Mouse (Mus musculus): ENCODE measurements at regions not wholly inside any gene's neighbourhood (a gene's known extent, or its start where the extent isn't known, plus 50 kb on each side); places are given as distances from the start of the nearest gene placed in this dataset.

DNA sequence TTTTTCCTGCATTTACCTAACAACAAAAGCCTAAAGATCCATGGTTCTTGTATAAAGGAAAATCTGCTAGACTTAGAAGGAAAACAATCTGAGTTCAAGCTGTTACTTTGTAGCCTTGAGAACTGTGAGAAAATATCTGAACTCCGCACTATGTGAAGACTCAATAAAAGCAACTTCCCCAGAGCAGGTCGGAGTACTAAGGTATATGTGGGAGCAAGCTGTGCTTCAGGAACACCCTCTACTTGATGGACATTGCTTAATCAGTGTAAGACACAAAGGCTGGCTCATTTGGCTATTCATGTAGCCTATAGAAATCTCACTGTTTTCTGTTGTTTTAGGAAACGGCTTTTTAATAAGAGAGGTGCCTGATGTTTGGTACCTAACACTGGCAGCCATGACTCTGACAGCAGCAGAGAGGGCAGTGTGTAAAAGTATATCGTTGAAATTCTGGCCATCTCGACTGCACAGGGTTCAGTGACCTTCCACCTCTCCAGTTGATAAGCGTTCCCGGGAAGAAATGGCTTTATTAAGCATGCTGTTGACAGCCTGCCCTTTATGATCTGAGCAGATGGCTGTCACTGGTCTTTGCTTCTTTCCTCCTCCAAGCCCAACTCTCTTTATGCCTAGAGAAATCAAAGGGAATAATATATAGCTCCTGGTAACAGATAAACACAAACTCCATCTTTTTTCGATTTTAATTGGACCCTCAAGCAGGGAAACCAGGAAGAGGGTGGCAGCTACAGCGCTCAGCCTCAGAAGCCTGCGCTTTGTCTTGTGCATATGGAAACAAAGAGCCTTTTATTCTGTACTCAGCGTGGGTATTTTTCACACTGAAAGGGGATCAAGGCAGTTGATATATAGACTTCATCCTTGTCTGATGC, 443.7 kb upstream of the Sel1l start:
- in situ Hi-C loops (cut with MboI, MseI): no loop called here

DNA sequence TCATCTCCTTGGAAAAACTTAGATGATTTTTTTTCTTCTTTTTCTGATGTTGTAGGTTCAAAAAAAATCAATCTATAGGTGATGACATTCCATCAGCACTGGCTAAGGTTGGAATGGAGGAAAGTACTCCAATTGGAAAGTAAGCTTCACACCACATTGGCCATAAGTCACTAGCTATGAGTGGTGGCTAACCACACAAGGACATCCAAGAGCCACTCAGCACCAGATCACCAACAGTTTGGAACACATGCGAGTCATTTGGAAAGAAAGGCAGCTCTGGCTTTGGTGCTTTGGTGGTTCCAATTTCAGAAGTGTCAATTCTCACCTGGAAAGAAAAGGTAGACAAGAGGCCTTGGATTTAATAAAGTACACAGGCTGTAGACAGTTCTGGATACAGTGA, 442.5 kb upstream of the Sel1l start:
- in situ Hi-C loops (cut with MboI, MseI): no loop called here

DNA sequence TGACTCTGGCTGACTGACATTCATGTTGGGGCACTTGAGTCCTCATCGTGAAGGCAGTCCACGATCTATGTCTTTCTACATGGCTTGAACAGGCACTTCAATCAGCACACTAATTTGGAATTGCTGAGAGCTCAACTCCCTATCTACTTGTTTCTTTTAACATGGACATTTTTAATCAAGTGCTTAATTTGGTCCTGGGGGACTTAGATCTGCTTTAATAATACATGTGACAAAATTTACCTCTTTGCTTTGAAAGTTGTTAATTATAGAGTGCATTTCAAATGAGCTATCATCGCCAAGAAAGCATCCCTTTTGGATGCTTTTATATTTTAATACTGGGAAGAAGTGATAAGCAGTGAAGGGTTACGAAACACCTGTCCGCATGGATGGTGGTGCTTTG, 436.6 kb upstream of the Sel1l start:
- in situ Hi-C loops (cut with MboI, MseI): no loop called here

DNA sequence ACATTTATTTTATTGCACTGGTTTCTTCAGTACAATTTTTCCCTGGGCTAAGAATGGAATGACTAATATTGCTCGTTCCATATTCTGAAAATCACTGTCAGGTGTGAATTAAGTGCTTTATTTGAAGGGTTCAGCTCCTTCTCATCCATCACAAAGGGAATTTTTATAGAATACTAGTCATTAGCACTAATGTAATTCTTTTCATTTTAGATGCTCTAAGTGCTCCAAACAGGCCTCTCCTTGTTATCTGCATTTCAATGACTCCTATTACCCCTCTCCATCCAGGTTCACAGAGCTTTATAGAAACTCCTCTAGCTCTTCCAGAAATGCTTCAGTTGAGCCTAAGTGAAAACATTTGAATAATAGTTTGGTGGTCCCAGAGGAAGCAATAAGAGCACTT, 431.5 kb upstream of the Sel1l start:
- in situ Hi-C loops (cut with MboI, MseI): no loop called here

DNA sequence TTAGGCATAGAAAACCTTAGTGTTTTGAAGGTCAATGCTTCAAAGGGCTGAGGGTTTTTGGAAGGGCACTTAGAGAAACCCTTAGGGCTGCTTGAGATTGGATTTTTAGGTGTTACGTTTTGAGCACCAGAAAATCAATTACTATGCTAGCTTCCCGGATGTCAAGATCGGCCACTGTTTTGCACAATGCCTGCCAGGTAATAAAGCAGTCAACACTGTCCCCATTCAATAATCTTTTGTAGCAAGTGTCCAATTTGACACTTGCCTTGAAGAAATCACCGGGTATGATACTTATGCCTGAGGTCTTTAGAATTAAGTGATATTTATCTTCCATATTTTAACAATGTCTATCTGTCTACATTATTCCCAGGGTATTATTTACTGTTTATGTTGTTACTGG, 403.0 kb upstream of the Sel1l start:
- in situ Hi-C loops (cut with MboI, MseI): no loop called here

DNA sequence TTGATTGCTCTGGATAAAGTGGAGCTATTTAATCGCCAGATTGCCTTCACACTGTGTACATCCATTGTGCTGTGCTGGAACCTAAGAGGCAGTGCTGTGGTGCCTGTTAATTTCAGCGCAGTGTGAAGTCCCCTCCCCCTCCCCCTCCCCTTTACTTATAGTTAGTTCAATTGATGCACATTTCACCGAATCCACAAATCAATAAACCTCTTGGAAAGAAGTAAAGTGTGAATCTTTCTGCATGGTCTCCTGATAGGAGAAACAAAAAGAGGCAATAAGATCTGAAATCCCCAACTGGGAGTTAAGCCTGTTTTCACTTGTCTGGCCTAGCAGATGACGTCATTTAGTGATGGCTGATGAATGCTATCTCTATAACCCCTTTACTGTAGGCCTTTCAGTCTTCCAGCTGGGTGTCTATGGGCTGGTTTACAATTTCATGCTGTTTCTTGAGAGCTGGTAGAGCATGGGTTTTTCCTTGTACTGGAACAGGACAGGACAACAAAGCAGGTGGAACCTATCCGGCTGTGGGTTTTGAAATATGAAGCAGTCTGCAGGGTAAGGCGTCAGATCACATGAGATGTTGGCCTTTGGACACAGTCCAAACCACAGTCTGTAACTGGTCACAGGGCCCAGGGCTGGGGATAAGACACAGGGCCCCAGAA, 398.0 kb upstream of the Sel1l start:
- in situ Hi-C loops (cut with MboI, MseI): no loop called here

DNA sequence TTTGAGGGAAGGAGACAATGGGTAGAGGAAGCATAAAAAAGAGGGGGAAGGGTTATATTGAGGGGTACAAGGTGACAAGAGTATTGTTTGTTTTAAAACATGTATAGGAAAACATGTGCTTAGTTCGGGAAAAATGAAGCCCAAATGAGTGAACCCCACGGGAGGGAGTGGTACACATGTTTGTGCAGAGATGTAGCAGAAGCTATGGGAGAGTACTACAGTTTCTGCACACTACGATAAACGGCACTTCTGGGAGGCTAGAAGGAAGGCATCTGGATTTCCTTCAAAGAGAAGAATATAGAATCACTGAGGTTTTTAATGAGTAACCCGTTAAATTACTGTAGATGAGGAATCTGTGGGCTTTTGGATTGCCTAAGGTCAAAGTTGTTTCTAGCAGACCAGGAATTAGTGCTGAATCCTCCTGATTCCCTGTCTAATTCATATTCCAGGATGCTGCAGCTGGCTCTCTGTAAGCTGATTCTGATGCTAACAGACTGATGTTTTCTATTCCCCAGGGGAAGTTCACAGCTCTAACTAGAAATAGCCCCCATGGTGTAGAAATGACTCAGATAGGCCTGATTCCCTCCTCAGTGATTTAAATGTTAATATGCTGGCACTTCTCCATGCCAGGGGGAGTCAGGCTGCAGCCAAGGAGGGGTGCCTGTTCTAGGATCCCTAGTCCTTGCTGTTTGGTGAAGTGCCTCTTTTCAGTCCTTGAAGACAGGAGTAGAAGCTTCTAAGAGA, 391.2 kb upstream of the Sel1l start:
- in situ Hi-C loops (cut with MboI, MseI): no loop called here

DNA sequence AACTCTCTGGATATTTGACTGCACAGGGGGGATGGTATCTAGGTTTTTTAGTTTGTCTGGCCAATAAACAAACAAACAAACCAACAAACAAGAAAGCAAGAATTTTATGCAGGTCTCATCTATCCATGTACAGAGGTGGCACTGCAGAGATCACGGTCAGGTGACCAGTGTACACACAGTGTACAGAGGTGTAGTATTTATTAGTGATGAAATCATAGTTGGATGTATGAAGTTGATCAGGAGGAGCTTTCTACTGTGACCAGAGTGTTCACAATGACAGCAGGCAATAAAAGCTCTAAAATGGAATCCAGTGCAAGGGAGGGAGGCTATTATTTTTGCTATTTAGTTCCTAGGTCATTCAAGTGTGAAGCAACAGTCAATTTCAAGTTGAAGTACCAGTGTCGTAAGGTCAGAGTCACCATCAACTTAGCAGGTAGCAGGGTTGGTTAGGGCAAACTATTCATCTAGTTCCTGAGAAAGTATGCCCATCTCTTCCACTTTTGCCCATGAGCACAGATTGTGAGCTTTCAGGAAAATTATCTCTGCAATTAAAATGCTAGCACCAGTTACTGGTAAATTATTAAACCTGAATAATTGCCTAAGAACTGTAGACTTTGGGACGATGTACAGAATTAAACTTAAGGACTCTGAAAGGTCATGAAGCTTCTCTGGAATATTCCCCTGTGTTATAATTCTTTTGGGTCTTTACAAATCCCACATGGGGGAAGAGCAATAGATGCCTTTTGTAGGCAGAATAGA, 384.9 kb upstream of the Sel1l start:
- in situ Hi-C loops (cut with MboI, MseI): no loop called here

DNA sequence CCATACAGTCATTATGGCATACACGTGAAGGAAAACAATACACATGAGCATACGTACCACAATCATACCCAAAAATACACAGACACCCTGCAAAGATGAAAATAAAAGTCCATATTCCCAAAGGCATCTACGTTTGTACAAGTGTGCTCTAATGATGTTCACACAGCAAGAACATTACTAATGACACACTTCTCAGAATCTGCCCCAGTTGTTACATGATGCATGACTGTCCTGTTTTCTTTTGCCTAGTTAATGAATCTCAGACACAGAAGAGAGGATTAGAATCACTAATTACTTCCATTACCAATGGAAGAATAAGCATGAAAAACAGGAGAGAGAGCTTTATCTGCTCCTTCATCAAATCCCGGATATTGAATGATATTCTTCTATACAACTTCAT, 379.6 kb upstream of the Sel1l start:
- in situ Hi-C loops (cut with MboI, MseI): no loop called here

DNA sequence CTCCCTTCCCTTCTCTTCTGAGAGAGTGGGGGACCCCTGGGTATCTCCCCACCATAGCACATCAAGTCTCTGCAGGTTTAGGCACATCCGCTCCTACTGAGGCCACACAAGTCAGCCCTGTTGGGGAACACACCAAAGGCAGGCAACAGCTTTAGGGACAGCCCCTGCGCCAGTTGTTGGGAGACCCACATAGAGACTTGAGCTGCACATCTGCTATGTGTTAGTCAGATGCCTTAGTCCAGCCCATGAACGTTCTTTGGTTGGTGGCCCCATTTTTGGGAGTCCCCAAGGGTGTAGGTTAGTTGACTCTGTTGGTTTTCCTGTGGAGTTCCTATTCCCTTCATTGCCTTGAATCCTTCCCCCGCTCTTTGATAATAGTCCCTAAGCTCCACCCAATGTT, 354.4 kb upstream of the Sel1l start:
- in situ Hi-C loops (cut with MboI, MseI): no loop called here

DNA sequence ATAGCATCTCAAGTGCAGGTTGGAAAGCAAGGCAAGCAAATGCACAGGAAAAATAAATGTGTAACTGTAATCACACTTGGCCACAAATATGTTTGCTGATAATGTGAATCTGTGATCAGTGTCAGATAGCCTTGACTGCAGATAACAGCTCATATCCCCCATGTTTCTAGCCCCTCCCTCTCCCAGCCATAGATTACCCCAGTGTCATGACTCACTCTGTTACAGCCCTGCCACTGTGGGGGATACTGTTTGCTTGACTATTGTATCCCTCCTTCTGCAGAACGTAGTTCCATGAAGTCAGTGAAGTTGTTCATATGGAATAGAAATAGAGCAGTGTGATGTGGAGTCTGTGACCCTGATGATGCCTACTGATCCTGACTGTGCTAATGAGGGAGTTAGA, 351.6 kb upstream of the Sel1l start:
- in situ Hi-C loops (cut with MboI, MseI): no loop called here

DNA sequence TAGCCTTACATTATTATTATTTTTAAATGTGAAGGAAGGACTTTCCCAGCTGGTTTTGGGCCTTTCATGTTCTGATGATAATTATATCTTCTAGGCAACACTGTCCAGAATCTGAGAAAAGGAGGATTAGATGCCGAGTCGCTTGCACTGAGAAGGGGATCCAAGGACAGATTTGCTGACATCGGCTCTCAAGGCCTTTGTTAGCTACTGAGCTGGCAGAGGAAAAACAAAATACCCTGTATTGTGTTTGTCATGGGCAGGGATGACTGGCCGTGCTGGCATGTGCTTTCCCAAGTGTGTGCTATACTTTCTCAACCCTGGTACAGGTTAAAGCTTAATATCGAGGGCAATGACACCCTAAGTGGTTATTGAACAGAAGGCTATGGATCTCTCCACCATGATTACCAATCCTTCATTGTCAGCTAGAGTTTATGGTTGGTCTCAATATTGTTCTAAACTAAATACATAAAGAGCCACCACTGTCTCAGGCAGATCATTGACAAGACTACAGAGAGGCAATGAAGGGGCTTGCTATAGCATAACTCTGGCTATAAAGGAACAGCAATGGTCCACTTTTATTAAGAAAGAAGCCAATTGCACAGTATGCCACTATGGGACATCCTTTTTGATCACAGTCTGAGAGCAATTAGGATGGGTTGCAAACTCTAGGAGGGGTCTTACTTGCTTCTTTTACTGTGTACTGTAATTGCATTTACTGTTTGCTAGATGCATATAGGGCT, 350.0 kb upstream of the Sel1l start:
- in situ Hi-C loops (cut with MboI, MseI): no loop called here

DNA sequence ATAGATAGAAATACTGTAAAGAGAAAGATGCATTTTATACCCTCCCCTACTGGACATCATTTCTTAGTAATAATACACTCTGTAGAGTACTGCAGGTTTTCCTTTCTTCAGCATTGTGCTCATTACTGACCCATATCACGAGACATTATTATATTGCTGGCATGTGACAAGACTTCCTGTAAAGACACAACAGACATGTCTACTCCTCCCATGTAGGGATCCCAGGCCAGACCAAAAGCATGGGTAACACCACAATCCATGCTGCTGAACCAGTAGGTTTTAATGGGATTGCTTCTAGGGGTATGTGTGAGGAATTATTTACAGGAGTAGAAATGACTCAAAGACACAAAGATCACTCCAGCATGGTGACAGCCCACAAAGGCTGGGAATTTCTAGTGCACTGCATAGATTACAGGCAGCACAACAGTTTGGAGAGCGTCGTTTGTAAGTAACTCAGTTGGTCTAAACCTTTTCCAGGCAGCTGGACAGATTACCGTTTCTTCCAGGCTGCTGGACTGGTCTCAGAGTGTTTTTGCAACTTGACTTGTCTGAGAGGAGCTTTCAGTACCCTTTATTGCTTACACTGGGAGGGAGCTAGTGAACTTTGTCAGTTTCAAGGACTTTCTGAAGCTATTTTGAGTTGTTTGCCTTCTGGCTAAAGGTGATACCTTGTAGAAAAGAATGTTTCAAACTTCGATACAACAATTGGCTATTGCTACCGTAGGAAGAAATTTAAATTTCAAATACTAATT, 345.2 kb upstream of the Sel1l start:
- in situ Hi-C loops (cut with MboI, MseI): no loop called here

DNA sequence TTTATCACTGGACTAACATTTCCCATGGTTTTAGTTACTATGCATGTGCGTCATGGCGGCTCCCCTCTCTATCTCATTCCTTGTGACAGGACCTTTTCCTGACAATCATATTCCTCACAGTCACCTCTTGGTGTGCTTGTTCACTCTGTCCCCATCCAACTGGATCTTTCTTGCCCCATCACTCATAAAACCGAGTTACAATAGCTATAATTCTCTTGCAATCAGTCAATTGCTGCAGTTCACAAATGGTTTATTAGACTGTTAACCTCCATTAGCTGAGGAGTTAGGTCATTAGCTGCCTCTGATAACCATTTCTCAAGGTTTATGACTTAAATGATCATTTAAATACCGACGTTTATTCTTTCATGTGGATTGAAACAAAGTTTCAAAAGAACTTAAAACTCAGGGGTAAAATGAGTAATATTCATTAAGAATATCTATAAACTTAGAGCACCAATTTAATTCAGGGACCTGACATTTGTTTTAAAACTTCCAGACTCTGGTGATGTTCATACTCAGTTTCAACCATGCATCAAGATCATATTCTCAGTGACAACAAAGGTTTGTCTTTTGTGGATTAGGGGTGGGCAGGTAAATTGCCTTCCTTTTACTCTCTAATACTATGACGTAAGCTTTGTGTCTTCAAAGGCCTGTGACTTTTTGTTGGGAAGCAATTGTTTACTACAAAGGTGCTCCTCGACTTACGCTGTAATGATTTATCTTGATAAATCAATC, 344.4 kb upstream of the Sel1l start:
- in situ Hi-C loops (cut with MboI, MseI): no loop called here

DNA sequence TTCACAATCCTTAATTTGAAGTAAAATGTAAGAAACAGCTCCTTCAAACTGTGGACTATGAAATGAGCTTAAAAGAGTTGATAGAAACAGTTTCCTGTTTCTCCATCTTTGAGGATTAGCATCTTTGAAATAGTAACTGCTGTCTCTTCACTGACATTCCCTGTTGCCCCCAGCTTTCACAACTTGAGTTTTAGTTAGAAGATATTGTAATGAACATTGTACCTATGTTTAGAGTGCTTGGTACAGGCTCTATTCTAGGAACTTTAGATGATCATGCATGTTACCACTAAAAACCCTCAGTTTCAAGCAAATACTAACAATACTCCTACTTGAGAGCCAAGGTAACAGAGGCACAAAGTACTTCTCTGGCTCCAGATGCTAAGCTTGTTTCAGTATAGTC, 340.1 kb upstream of the Sel1l start:
- in situ Hi-C loops (cut with MboI, MseI): no loop called here

DNA sequence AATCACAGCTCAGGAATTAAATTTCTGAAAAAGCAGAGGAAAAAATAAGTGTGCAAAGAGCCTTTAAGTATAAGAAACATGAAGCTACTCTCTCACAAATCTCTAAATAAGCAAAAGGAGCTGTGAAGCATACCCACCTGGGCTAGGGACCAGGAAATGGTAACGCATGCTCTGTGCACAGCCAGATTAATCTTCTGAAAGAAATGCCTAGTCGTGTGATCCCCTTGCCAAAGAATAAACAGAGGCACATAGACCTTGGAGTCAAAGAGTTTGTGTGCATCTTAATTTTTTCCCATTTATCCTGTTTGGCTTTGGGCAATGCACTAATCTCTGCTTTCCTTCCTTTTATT, 338.2 kb upstream of the Sel1l start:
- in situ Hi-C loops (cut with MboI, MseI): no loop called here

DNA sequence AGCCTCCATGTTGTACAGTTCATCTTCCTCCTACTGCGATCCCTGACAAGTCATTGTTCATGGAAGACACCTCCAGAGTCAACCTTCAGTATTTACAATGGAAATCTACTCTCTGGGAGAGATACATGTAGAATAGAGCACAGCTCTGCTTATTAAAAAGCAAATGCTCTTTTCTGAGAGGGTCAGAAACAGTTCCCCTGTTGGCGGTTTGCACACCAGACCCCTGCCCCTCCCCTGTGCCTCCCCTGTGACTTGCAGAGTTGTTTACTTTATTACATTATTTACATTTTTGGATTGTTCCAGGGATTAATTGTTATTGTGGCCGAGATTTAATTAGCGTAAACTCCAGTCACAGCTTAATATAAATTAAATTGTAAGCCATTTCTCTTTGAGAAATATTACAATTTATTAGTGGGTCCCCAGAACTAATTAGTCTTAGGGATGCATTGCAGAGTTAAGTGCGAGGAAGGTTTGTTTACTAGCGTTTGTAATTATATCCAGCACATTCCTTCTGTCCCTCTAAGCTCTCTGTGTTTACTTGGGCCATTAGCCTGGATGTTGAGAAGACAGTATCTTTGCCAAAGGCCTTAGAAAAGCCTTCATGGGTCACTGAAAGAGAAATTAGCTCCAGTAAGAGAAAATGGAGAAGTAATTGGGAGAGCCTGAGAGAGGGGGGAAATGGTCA, 337.6 kb upstream of the Sel1l start:
- in situ Hi-C loops (cut with MboI, MseI): no loop called here

DNA sequence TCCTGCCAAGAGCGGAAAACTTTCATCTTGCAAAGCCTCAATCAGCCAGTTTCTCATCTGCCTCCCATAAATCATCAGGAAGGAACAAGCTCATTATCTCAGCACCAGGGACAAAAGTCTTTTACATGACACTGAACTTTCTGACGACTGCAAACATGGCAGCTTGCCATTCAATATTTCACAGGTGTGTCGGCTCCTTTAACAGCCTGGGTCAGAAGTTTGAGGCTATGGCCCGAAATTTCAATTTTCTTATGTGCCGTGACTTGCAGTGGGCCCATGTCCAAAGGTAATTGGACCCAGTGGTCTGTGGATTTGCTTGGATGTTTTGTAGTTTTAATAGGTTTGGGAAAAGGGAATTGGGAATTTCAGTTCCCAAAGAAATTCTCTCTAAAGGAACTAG, 330.3 kb upstream of the Sel1l start:
- in situ Hi-C loops (cut with MboI, MseI): no loop called here

DNA sequence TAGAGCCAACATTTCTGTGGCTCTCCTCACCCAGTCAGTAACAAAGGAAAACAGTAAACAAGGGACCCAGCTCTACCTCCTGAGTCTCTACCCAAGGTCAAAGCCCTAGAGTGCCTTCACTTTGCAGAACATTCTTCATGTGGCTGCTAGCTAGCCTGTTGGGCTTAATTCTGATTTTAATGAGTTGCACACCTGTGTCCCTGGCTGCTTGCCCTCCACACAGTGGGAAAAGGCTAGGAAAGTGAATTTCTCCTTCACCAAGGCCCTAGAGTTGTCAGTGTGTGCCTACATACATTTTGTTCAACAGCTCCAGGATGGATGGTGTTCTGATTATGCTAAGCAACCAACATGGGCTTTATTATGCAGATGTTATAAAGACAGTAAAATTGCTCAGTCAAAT, 307.8 kb upstream of the Sel1l start:
- in situ Hi-C loops (cut with MboI, MseI): no loop called here

DNA sequence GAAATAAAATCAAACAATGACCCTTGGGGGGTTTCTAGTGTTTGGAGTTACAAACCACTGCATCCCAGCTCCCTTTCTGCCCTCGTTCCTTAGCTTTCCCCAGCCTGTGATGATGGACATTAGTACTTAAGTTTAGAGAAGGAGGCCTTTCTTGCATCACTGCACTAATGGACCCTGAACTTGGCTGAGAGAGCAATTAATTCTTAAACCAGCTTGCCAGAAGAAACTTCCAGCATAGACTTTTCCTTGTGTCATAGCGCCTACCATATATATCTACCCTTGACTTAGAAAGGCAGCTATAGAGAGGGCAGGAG, 303.9 kb upstream of the Sel1l start:
- in situ Hi-C loops (cut with MboI, MseI): no loop called here

All from regulatory T cell (primary cell).